Mouse (Mus musculus) embryo, embryonic 9.5 days (tissue): ENCODE measurements around the gene Dnajb6.
A peak's percentile ranks its signal among the peaks of the same experiment; 100 is the strongest.
"Not testable (repeated sequence)": the region's sequence is repeated elsewhere in the genome, so short reads cannot be mapped to it uniquely, and the experiment has no call there.

ENCODE experiments used
- DNase-seq: peaks from one replicate; pipeline ENCODE4 v3.0.0-alpha.2; 2017; ENCODE audit errors: extremely low spot score

The Dnajb6 gene

GRCm38 (mm10) chr5:29759318-29759717 is 23.8 kb downstream of the Dnajb6 start:
- DNase-seq: no peak

GRCm38 (mm10) chr5:29770935-29771334 is 35.4 kb downstream of the Dnajb6 start:
- DNase-seq: no peak

GRCm38 (mm10) chr5:29772038-29772437 is 36.5 kb downstream of the Dnajb6 start:
- no peak for DNase-seq

- no peak for DNase-seq
These were observed 37.3 kb downstream of the Dnajb6 start for GRCm38 (mm10) chr5:29772651-29773330.

- DNase-seq: no peak
These were observed 38.1 kb downstream of the Dnajb6 start for GRCm38 (mm10) chr5:29773460-29774150.

GRCm38 (mm10) chr5:29775437-29775836 is 39.9 kb downstream of the Dnajb6 start:
- DNase-seq: no peak

- no peak for DNase-seq
These were observed 42.5 kb downstream of the Dnajb6 start for GRCm38 (mm10) chr5:29778029-29778428.

- not testable (repeated sequence) for DNase-seq
These were observed 44.2 kb downstream of the Dnajb6 start for GRCm38 (mm10) chr5:29779733-29780132.

- no peak for DNase-seq
These were observed 46.8 kb downstream of the Dnajb6 start for GRCm38 (mm10) chr5:29782261-29782660.

- DNase-seq: not testable (repeated sequence)
These were observed 49.4 kb downstream of the Dnajb6 start for GRCm38 (mm10) chr5:29784906-29785305.

- not testable (repeated sequence) for DNase-seq
These were observed 50.5 kb downstream of the Dnajb6 start for GRCm38 (mm10) chr5:29785953-29786352.

- DNase-seq: not testable (repeated sequence)
These were observed 59.4 kb downstream of the Dnajb6 start for GRCm38 (mm10) chr5:29794933-29795332.

GRCm38 (mm10) chr5:29808940-29809339 is 73.5 kb downstream of the Dnajb6 start:
- DNase-seq: no peak

GRCm38 (mm10) chr5:29811377-29811921 is 76.0 kb downstream of the Dnajb6 start:
- not testable (repeated sequence) for DNase-seq

- no peak for DNase-seq
These were observed 81.2 kb downstream of the Dnajb6 start for GRCm38 (mm10) chr5:29816523-29817242.

GRCm38 (mm10) chr5:29817400-29817799 is 81.9 kb downstream of the Dnajb6 start:
- no peak for DNase-seq

- DNase-seq: no peak
These were observed 82.8 kb downstream of the Dnajb6 start for GRCm38 (mm10) chr5:29818287-29818686.

- peak; percentile 19 for DNase-seq
These were observed 89.3 kb downstream of the Dnajb6 start for GRCm38 (mm10) chr5:29824796-29825195.

GRCm38 (mm10) chr5:29826780-29827179 is 91.3 kb downstream of the Dnajb6 start:
- peak; percentile 15 for DNase-seq

GRCm38 (mm10) chr5:29842444-29843166 is 107.1 kb downstream of the Dnajb6 start:
- DNase-seq: no peak

- DNase-seq: no peak
These were observed 109.5 kb downstream of the Dnajb6 start for GRCm38 (mm10) chr5:29845038-29845437.

- DNase-seq: no peak
These were observed 112.0 kb downstream of the Dnajb6 start for GRCm38 (mm10) chr5:29847494-29847893.
